Mouse (Mus musculus): Measurements from ENCODE around the gene Fyb. TPM values are rescaled to one million over a fixed set of nuclear protein-coding genes. Genes with fewer than 3 reads are reported as not detected.

Fyb gene
- polyA plus RNA-seq, 1 experiment from 2014 or later, result 4.0 TPM

DNA sequence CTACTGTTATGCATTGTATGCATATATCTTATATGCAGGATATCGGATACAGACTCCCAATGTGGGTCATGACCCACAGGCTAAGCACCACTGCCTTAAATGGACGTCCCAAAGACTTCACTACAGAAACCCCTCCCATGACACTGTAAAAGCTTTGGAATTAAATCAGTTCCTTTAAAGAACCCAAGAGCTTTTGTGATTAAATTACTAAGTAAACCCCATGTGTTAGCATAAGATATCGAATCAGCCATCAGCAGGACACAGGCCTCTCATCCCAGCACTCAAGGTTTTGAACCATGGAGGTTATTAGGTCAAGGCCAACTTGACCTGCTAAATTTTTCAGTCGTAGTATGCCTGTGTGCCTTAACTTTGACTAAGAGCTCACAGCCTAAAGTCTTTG lies 106.5 kb downstream of the Fyb start:
- Histone ChIP-seq H3K9me3 (replicated peaks) (no peaks in the 10 kb centered on the region), H3K9ac (replicated peaks) (no peak overlapping the region), H3K4me1 (peaks cover 13% of the 10 kb centered on the region)

DNA sequence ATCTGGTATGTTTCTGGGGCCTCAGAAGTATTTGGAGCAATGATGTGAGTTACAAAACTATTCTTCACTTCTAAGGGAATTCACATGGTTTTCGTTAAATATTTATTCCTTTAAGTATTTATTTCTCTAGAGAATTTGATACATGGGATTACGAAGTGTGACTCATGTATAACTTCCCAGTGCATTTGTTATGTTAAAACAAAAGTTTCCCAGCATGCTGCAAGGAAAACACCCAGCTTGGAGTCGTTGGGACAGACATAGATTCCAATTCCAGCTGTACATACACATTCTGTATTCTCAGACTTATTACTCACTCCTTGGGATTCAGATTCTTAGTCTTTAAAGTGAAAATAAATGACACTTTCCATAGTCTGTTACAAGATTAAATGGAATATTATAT lies 112.8 kb downstream of the Fyb start:
- no peak for ATAC-seq (ENCODE audit: low FRiP score)
- Histone ChIP-seq H3K9me3 (replicated peaks) (no peaks in the 10 kb centered on the region), H3K4me2 (no peak overlapping the region), H3K36me3 (no peaks in the 10 kb centered on the region), H3K27me3 (replicated peaks) (no peaks in the 10 kb centered on the region), H3K4me1 (no peaks in the 10 kb centered on the region), H3K9ac (replicated peaks) (no peak overlapping the region), H3K27ac (replicated peaks) (no peak overlapping the region), H3K4me3 (replicated peaks) (no peak overlapping the region)
- WGBS, result 77% methylated on average over 3 of the region's 3 CpGs

More for the DNA sequence above, 106.5 kb downstream of the Fyb start:
- 92% methylated on average over 4 of the region's 4 CpGs for WGBS
- H3K27me3 ChIP-seq (replicated peaks), result no peaks in the 10 kb centered on the region
- no peaks in the 10 kb centered on the region for H3K36me3 ChIP-seq
- ATAC-seq (ENCODE audit: low FRiP score), result no peak
- H3K4me2 ChIP-seq, result no peak overlapping the region
- H3K27ac ChIP-seq (replicated peaks), result no peak overlapping the region
- H3K4me3 ChIP-seq (replicated peaks), result no peak overlapping the region

DNA sequence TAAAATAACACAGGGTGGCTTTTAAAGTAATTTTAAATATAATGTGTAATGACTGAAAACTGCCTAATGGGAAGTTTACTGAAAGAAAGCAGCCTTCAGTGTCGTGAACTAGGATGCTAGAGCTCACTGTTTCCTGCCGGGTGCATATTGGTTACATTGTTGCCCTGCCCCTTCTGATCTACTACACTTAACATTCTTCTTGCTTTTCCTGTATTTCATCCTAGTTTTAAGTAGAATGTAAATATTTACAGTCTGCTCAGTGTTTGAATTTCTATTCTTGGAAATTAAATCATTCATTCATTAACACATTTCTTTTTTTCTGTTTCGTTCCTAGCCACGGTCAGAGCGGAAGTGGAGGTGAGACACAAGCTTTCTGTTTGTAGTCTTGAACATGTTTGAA lies 119.6 kb downstream of the Fyb start:
- 81% methylated on average over 5 of the region's 5 CpGs for WGBS
- Histone ChIP-seq H3K4me3 (replicated peaks) (no peak overlapping the region), H3K27ac (replicated peaks) (no peak overlapping the region), H3K9me3 (replicated peaks) (no peaks in the 10 kb centered on the region), H3K9ac (replicated peaks) (no peak overlapping the region), H3K4me1 (no peaks in the 10 kb centered on the region), H3K27me3 (replicated peaks) (no peaks in the 10 kb centered on the region), H3K4me2 (no peak overlapping the region), H3K36me3 (no peaks in the 10 kb centered on the region)
- ATAC-seq (ENCODE audit: low FRiP score), result no peak

DNA sequence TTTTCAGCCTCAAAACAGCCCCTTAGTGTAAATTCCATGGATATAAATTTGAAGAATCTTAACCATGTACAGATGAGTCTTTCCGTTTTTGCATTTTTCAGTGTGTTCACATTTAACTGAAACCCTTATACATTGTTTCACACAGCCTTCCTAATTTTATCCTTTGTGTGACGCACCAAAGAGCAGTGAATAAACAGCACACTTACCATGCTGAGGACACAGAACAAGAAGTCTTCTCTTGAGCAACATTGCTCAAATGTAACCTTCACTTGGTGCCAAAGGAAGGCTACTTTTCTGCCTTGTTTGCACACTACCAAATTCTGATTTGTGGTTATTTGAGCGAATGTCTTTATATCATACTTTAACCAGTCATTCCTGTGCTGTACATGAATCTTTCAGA lies 122.8 kb downstream of the Fyb start:
- Histone ChIP-seq H3K4me3 (replicated peaks) (no peak overlapping the region), H3K27me3 (replicated peaks) (no peaks in the 10 kb centered on the region), H3K9ac (replicated peaks) (no peak overlapping the region), H3K27ac (replicated peaks) (no peak overlapping the region), H3K4me1 (no peaks in the 10 kb centered on the region), H3K9me3 (replicated peaks) (no peaks in the 10 kb centered on the region), H3K4me2 (no peak overlapping the region), H3K36me3 (no peaks in the 10 kb centered on the region)
- ATAC-seq (ENCODE audit: low FRiP score), result no peak
- 91% methylated on average over 3 of the region's 3 CpGs for WGBS

DNA sequence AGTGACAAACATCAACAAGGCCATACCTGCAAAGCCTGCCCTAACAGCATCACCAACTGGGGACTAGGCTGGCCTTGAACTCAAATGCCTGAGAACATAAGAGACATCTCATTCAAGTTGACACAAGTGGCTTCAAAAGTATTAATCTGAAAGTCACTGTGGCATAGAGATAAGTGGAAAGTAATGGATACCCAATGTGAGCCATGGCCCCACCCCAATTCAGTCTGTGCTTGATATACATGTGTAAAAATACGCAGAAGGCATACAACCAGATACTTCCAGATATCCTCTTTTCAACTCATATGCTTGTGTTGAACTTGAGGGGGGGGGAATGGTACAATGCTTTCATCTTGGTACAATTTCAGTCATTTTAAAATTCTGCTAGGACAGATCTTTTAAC lies 124.4 kb downstream of the Fyb start:
- no peak overlapping the region for H3K9ac ChIP-seq (replicated peaks)
- H3K9me3 ChIP-seq (replicated peaks), result no peaks in the 10 kb centered on the region
- H3K4me1 ChIP-seq, result no peaks in the 10 kb centered on the region
- no peaks in the 10 kb centered on the region for H3K27me3 ChIP-seq (replicated peaks)
- H3K36me3 ChIP-seq, result no peaks in the 10 kb centered on the region
- no peak overlapping the region for H3K4me2 ChIP-seq
- H3K4me3 ChIP-seq (replicated peaks), result no peak overlapping the region
- WGBS, result 100% methylated on average over 1 of the region's 1 CpGs
- ATAC-seq (ENCODE audit: low FRiP score), result no peak
- H3K27ac ChIP-seq (replicated peaks), result no peak overlapping the region

DNA sequence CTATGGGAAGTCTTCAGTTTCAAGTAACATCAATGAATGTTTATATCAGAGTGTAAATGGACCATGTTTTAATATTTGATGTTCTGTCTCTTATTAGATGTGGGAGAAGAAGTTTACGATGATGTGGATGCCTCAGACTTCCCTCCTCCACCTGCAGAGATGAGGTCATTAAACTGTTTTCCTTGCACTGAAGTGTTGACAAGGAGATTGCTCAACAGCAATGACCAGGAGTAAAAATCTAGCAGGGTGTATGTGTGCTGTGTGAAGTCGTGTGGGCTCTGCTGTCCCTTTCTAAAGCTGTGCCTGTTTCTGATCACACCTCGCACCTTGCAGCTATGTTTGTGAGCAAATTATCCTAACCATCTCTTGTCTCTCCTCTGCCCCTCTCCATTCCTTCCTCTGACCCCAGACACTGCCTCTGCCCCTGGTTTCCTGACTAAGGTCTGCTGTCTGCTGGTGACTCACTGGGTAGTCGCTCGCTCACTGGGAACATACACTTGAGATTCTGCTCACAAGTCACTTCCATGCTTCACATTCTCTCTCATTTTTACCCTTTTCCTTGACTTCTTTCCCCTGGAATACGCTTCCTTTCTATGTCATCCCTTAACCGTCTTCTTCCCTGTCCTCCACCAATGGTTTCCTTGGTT lies 126.2 kb downstream of the Fyb start:
- Histone ChIP-seq H3K9me3 (replicated peaks) (no peaks in the 10 kb centered on the region), H3K4me3 (replicated peaks) (no peak overlapping the region), H3K4me2 (no peak overlapping the region), H3K27ac (replicated peaks) (no peak overlapping the region), H3K36me3 (no peaks in the 10 kb centered on the region), H3K4me1 (no peaks in the 10 kb centered on the region), H3K9ac (replicated peaks) (no peak overlapping the region), H3K27me3 (replicated peaks) (no peaks in the 10 kb centered on the region)
- 86% methylated on average over 7 of the region's 7 CpGs for WGBS
- ATAC-seq (ENCODE audit: low FRiP score), result no peak

DNA sequence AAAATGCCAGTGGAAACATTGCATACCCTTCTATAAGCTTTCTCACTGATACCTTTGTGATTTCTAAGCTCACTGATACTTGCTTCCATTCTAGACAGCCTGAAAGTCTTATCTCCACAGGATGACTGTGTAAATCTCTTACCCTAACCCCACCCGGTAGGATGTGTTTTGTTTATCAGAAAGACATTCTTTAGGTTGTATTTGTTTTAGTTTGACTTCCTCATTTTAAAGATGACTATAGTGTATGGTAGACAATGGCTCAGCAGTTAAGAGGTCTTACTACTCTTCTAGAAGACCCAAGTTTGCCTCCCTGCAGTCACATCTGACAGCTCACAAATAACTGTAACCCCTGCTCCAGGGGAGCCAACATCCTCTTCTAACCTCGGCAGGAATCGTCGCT lies 130.4 kb downstream of the Fyb start:
- 79% methylated on average over 4 of the region's 4 CpGs for WGBS
- H3K36me3 ChIP-seq, result no peaks in the 10 kb centered on the region
- no peaks in the 10 kb centered on the region for H3K27me3 ChIP-seq (replicated peaks)
- H3K4me3 ChIP-seq (replicated peaks), result no peak overlapping the region
- no peaks in the 10 kb centered on the region for H3K4me1 ChIP-seq
- no peak overlapping the region for H3K9ac ChIP-seq (replicated peaks)
- ATAC-seq (ENCODE audit: low FRiP score), result no peak
- H3K4me2 ChIP-seq, result no peak overlapping the region
- H3K27ac ChIP-seq (replicated peaks), result no peak overlapping the region
- no peaks in the 10 kb centered on the region for H3K9me3 ChIP-seq (replicated peaks)

DNA sequence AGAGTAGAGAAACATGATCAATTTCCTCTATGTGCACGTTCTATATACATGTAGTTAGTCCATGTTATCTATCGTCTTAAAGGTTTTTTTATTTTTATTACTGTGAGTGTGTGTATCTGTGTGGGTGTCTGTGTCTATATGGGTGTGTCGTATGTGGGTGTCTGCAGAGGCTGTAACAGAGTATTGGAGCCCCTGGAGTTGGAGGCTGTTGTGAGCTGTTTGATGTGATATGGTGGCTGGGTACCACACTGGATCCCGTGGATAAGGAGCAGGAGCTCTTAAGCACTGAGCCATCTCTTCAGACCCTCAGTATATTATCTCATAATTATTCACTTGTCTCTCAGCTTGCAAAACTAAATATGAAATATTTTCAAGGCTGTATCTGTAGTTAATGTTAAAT lies 135.4 kb downstream of the Fyb start:
- 90% methylated on average over 4 of the region's 4 CpGs for WGBS
- Histone ChIP-seq H3K27me3 (replicated peaks) (no peaks in the 10 kb centered on the region), H3K4me1 (no peaks in the 10 kb centered on the region), H3K36me3 (no peaks in the 10 kb centered on the region), H3K9me3 (replicated peaks) (no peaks in the 10 kb centered on the region), H3K4me2 (no peak overlapping the region), H3K4me3 (replicated peaks) (no peak overlapping the region), H3K9ac (replicated peaks) (no peak overlapping the region), H3K27ac (replicated peaks) (no peak overlapping the region)
- ATAC-seq (ENCODE audit: low FRiP score), result no peak

DNA sequence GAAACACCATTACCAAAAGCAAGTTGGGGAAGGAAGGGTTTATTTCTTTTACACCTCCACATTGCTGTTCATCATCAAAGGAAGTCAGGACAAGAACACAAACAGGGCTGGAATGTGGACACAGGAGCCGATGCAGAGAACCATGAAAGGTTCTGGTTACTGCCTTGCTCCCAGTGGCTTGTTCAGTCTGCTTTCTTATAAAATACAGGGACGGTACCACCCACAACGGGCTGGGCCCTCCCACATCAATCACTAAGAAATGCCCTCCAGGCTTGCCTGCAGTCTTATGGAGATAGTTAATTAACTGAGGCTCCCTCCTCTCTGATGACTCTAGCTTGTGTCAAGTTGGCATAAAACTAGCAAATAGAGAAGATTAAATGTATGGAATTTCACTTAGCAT lies 139.3 kb downstream of the Fyb start:
- WGBS, result 48% methylated on average over 3 of the region's 3 CpGs
- H3K9me3 ChIP-seq (replicated peaks), result no peaks in the 10 kb centered on the region
- no peak overlapping the region for H3K27ac ChIP-seq (replicated peaks)

DNA sequence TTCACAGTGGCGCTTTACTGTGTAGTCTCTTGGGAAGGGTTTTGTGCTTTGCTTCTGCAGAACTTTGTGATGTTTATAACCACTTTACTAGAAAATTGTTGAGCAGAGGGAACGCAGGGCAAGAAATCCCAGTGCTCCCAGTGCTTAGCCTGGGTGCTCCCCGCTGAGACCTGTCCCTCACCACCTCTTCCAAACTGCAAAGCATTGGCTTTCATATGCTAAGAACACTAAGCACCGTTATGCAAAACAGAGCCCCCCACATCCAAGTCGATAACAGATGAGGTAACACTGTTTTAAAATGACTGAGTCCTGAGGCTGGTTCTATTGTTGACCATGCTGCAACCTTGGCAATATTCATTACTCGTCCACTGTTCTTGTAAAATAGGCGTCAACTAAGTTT lies 141.3 kb downstream of the Fyb start:
- H3K4me1 ChIP-seq, result no peaks in the 10 kb centered on the region
- H3K36me3 ChIP-seq, result no peaks in the 10 kb centered on the region
- H3K9me3 ChIP-seq (replicated peaks), result no peaks in the 10 kb centered on the region
- 69% methylated on average over 7 of the region's 7 CpGs for WGBS
- H3K27ac ChIP-seq (replicated peaks), result no peak overlapping the region
- H3K27me3 ChIP-seq (replicated peaks), result no peaks in the 10 kb centered on the region
- no peak overlapping the region for H3K4me3 ChIP-seq (replicated peaks)
- H3K9ac ChIP-seq (replicated peaks), result no peak overlapping the region
- H3K4me2 ChIP-seq, result no peak overlapping the region
- ATAC-seq (ENCODE audit: low FRiP score), result no peak

More for the DNA sequence above, 139.3 kb downstream of the Fyb start:
- H3K4me3 ChIP-seq (replicated peaks), result no peak overlapping the region
- H3K27me3 ChIP-seq (replicated peaks), result no peaks in the 10 kb centered on the region
- no peaks in the 10 kb centered on the region for H3K36me3 ChIP-seq
- H3K4me1 ChIP-seq, result no peaks in the 10 kb centered on the region
- ATAC-seq (ENCODE audit: low FRiP score), result no peak
- no peak overlapping the region for H3K9ac ChIP-seq (replicated peaks)
- H3K4me2 ChIP-seq, result no peak overlapping the region

DNA sequence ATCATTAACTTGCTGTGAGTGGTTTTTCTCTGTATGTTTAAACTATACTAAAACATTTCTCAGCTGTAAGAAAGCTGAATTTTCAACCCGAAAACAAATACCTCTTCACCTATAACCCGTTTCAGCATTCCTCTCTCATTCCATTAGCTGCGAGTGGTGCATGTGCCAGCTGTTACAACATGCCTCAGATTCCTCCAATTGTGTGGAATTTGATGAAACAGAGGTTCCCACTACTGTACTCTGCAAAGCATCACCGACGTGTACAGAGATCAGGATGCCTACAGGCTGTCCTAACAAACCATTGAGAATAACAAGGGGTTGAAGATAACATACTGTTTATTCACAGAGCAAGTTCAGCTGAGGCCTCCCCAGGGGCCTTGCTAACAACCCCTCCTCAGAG lies 143.4 kb downstream of the Fyb start:
- no peak for ATAC-seq (ENCODE audit: low FRiP score)
- H3K36me3 ChIP-seq, result no peaks in the 10 kb centered on the region
- H3K4me2 ChIP-seq, result no peak overlapping the region
- H3K9ac ChIP-seq (replicated peaks), result no peak overlapping the region
- no peaks in the 10 kb centered on the region for H3K27me3 ChIP-seq (replicated peaks)
- no peaks in the 10 kb centered on the region for H3K4me1 ChIP-seq
- H3K9me3 ChIP-seq (replicated peaks), result no peaks in the 10 kb centered on the region
- WGBS, result 63% methylated on average over 5 of the region's 5 CpGs
- H3K27ac ChIP-seq (replicated peaks), result no peak overlapping the region
- no peak overlapping the region for H3K4me3 ChIP-seq (replicated peaks)

DNA sequence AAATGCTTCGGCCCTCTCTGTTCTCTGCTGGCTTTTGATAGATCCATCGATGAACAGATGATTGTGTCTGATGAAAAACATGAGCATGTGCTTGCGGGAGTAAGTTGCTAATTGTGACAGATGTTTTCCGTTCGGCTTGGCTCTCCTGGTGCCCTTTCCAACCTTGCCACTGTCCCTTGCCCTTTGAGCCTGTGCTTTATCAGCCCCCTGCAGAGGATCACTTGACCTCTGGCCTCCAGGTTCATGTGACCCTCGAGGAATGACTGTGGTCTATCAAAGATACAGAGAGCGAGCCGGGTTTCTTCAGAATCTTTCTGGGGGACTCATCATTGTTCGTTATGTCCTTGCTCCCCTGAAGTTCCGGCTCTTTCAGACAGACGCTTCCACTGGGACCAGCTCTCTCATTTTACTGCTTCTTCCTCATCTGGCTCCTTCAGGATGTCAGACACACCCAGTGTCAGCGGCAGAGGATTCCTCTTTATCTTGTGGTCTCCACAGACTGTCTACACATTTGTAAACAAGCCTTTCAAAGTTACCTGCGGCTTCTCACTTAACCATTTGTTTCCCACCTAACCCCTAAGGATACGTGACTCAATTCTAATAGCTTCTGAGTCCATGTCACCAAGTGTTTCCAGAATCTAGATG lies 146.3 kb downstream of the Fyb start:
- 64% methylated on average over 14 of the region's 14 CpGs for WGBS
- no peaks in the 10 kb centered on the region for H3K27me3 ChIP-seq (replicated peaks)

More for the DNA sequence above, 146.3 kb downstream of the Fyb start:
- H3K9ac ChIP-seq (replicated peaks), result no peak overlapping the region
- H3K4me3 ChIP-seq (replicated peaks), result no peak overlapping the region
- no peaks in the 10 kb centered on the region for H3K4me1 ChIP-seq
- no peak for ATAC-seq (ENCODE audit: low FRiP score)
- no peak overlapping the region for H3K4me2 ChIP-seq
- no peaks in the 10 kb centered on the region for H3K36me3 ChIP-seq
- no peak overlapping the region for H3K27ac ChIP-seq (replicated peaks)
- no peaks in the 10 kb centered on the region for H3K9me3 ChIP-seq (replicated peaks)

All from neural tube, embryonic 15.5 days (tissue).